Comparison of ENCODE assay signal across 15 mouse cellular contexts in the genomic region with DNA sequence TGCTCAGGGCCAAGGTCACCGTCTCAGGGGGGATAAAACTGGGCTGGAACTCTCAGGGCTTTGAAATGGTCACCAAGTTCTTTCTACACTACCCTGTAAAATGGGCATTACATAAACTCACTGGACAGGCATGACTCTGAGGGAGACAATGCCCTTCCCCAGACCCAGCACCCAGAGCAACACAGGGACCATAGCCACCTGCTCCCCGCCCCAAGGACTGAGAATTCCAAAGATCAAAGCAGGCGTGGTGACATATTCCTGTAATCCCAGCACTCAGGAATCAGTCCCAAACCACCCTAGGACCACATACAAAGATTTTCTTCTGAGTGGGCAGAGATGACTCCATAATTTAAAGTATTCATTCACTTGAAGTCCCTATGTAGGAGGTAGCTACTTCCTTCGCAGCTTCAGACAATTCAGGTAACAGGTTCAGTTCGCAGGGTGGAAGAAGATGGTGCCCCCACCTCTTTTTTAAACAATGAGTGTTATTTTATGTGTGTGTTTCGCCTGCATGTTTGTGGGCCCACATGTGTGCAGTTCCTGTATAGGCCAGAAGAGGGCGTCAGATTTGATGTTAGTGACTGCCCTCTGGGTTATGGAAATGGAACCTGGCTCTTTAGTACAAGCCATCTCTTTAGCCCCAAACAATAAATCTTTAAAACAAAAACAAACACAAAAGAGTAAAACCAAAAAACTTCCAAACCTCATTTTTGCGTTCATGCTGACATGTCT. TPM values are rescaled to one million over a fixed set of nuclear protein-coding genes. Genes with fewer than 3 reads are reported as not detected.
A peak's percentile ranks its signal among the peaks of the same experiment; 100 is the strongest.
DNase-seq lines count a peak whose midpoint lies in the region; ATAC-seq and TF ChIP-seq lines count a peak whose summit lies in the region.
"Had no signal": no experiment of that assay in that cellular context is flagged by ENCODE, and none has a peak within 500 bp of the region (broad histone marks: within the 10 kb centered on the region; RNA-seq: fewer than 3 reads in every experiment).

No protein-coding gene starts in this region.

- TF ChIP-seq EP300 in heart, postnatal 0 days (IDR thresholded peaks at IDR 0.05; ENCODE audit: low read depth): no peak
- TF ChIP-seq EP300 in lung, postnatal 0 days (IDR thresholded peaks at IDR 0.05): no peak

- DNase-seq in CD4-positive, CD25-positive, alpha-beta regulatory T cell, adult 2 months (ENCODE audit: low read depth, low spot score): peak; percentile 38
- no peak for DNase-seq in heart, postnatal 0 days (ENCODE audit: low spot score)
- DNase-seq in heart, adult 9 months (ENCODE audit: low spot score in 2 of 2): no peak
- DNase-seq in lung, postnatal 0 days (ENCODE audit: low spot score): no peak
- DNase-seq in lung, postnatal 25 days (ENCODE audit: low spot score): no peak
- peak; percentile 52 for DNase-seq in induced T-regulatory cell, adult 2 months (ENCODE audit: low read depth)
- DNase-seq: kidney, postnatal 4 days; lung, adult 18-20 months; thymus, postnatal 25 days had no signal

- H3K9me3 ChIP-seq in heart, postnatal 0 days (replicated peaks; ENCODE audit: control insufficient read depth, low read length): no peaks in the 10 kb centered on the region
- H3K9me3 ChIP-seq in lung, postnatal 0 days (ENCODE audit: low read length): no peaks in the 10 kb centered on the region
- H3K9me3 ChIP-seq: embryonic facial prominence, embryonic 13.5 days; hindbrain, embryonic 15.5 days had no signal

- H3K27ac ChIP-seq in heart, postnatal 0 days (ENCODE audit: low read depth): peak overlapping the region; percentile 96
- H3K27ac ChIP-seq in lung, postnatal 0 days (ENCODE audit: low read length): peak overlapping the region; percentile 83
- H3K27ac ChIP-seq: embryonic facial prominence, embryonic 13.5 days; hindbrain, embryonic 15.5 days had no signal

- peaks cover 37% of the 10 kb centered on the region for H3K4me1 ChIP-seq in heart, postnatal 0 days (ENCODE audit: control insufficient read depth, insufficient read depth)
- peaks cover 17% of the 10 kb centered on the region; the same call in 1 of the 2 replicates for H3K4me1 ChIP-seq in lung, postnatal 0 days (ENCODE audit: insufficient read depth, low read depth, low read length)
- H3K4me1 ChIP-seq: embryonic facial prominence, embryonic 13.5 days had no signal

- H3K4me3 ChIP-seq in heart, postnatal 0 days (ENCODE audit: low read depth, low read length): no peak overlapping the region
- H3K4me3 ChIP-seq in lung, postnatal 0 days (ENCODE audit: low read depth, low read length): no peak overlapping the region
- H3K4me3 ChIP-seq: embryonic facial prominence, embryonic 13.5 days; hindbrain, embryonic 15.5 days had no signal

- WGBS in heart, postnatal 0 days: 86% methylated on average over 8 of the region's 8 CpGs
- WGBS in lung, postnatal 0 days: 92% methylated on average over 8 of the region's 8 CpGs

- no peak overlapping the region for H3K4me2 ChIP-seq in heart, postnatal 0 days (ENCODE audit: low read depth, low read length)
- H3K4me2 ChIP-seq in lung, postnatal 0 days (replicated peaks; ENCODE audit: low read depth, low read length): no peak overlapping the region
- H3K4me2 ChIP-seq: embryonic facial prominence, embryonic 13.5 days; hindbrain, embryonic 15.5 days had no signal

- H3K36me3 ChIP-seq in heart, postnatal 0 days (replicated peaks; ENCODE audit: control insufficient read depth, insufficient read depth, low read length): peaks cover 40% of the 10 kb centered on the region
- H3K36me3 ChIP-seq in lung, postnatal 0 days (ENCODE audit: insufficient read depth, low read length): peaks cover 12% of the 10 kb centered on the region; the same call in 1 of the 2 replicates

- H3K9ac ChIP-seq in heart, postnatal 0 days (replicated peaks; ENCODE audit: low read depth, low read length): no peak overlapping the region
- no peak overlapping the region for H3K9ac ChIP-seq in lung, postnatal 0 days (replicated peaks; ENCODE audit: low read depth)
- H3K9ac ChIP-seq: embryonic facial prominence, embryonic 13.5 days; hindbrain, embryonic 15.5 days had no signal

- no peak for ATAC-seq in CD4-positive, CD25-positive, alpha-beta regulatory T cell, adult 4 months
- ATAC-seq in heart, postnatal 0 days (ENCODE audit: insufficient read depth, low read depth): no peak
- ATAC-seq in lung, postnatal 0 days: no peak
- ATAC-seq in frontal cortex, adult (ENCODE audit: low TSS enrichment): no peak
- ATAC-seq: forebrain, embryonic 14.5 days; Patski had no signal

- TF ChIP-seq CTCF in heart, postnatal 0 days (IDR thresholded peaks at IDR 0.05; ENCODE audit: low read depth): peak; percentile 34; the same call in 1 of the 2 replicates
- peak; percentile 58 for TF ChIP-seq CTCF in lung, postnatal 0 days (IDR thresholded peaks at IDR 0.05)

- H3K27me3 ChIP-seq in heart, postnatal 0 days (ENCODE audit: control insufficient read depth, insufficient read depth, low read length): no peaks in the 10 kb centered on the region
- no peaks in the 10 kb centered on the region for H3K27me3 ChIP-seq in lung, postnatal 0 days (replicated peaks; ENCODE audit: insufficient read depth, low read length)
- H3K27me3 ChIP-seq: embryonic facial prominence, embryonic 13.5 days; hindbrain, embryonic 15.5 days; Patski had no signal

RNA-seq across cellular contexts. Expression of a gene that starts 16.9 kb away (rescaled TPM):
- polyA plus RNA-seq in CD4-positive, CD25-positive, alpha-beta regulatory T cell, adult 4 months (2017; shearing (Covaris generic)): 10 to 100 TPM; 29.6 to 47.8 TPM
- 47.3 and 67.2 TPM in 2 replicates for total RNA-seq in heart, postnatal 0 days (2014; rRNA removed; ENCODE audit: low replicate concordance)
- 137 and 149 TPM in 2 replicates for polyA plus RNA-seq in heart, postnatal 0 days (2015; fragmentation: Nextera tagmentation; extraction: Ambion mirVana)
- 75.5 and 87.5 TPM in 2 replicates for polyA plus RNA-seq in lung, postnatal 0 days (2015; fragmentation: Nextera tagmentation; extraction: Ambion mirVana)

RNA-seq across cellular contexts. Expression of a gene that starts 29.8 kb away (rescaled TPM):
- polyA plus RNA-seq in CD4-positive, CD25-positive, alpha-beta regulatory T cell, adult 4 months (2017; shearing (Covaris generic)): 1 to 10 TPM in 1 of 2 experiments, not detected in 1; 1.3 TPM
- total RNA-seq in heart, postnatal 0 days (2014; rRNA removed; ENCODE audit: low replicate concordance): 1,178 and 1,316 TPM in 2 replicates
- 974 and 1,039 TPM in 2 replicates for polyA plus RNA-seq in heart, postnatal 0 days (2015; fragmentation: Nextera tagmentation; extraction: Ambion mirVana)
- polyA plus RNA-seq in lung, postnatal 0 days (2015; fragmentation: Nextera tagmentation; extraction: Ambion mirVana): 198 and 248 TPM in 2 replicates

RNA-seq across cellular contexts. Expression of a gene that starts 56.8 kb away (rescaled TPM):
- 1 to 10 TPM; 1.3 to 2.3 TPM for polyA plus RNA-seq in CD4-positive, CD25-positive, alpha-beta regulatory T cell, adult 4 months (2017; shearing (Covaris generic))
- total RNA-seq in heart, postnatal 0 days (2014; rRNA removed; ENCODE audit: low replicate concordance): 1.3 and 3.6 TPM in 2 replicates
- 0.55 and 0.56 TPM in 2 replicates for polyA plus RNA-seq in heart, postnatal 0 days (2015; fragmentation: Nextera tagmentation; extraction: Ambion mirVana)
- polyA plus RNA-seq in lung, postnatal 0 days (2015; fragmentation: Nextera tagmentation; extraction: Ambion mirVana): 1.8 and 2.5 TPM in 2 replicates

Comparison
In these comparisons a context has a peak if more than half of its experiments do, and no peak if none do; other contexts are left out.
1. DNase-seq: peak in CD4-positive, CD25-positive, alpha-beta regulatory T cell, adult 2 months (single experiment) and induced T-regulatory cell, adult 2 months (single experiment); none in heart, postnatal 0 days (single experiment), heart, adult 9 months (0 of 2), lung, postnatal 0 days (single experiment) and lung, postnatal 25 days (single experiment).
2. RNA of a gene that starts 29.8 kb away (polyA plus RNA-seq): 974 to 1,039 TPM in heart, postnatal 0 days and 198 to 248 TPM in lung, postnatal 0 days; 1.3 TPM in CD4-positive, CD25-positive, alpha-beta regulatory T cell, adult 4 months; every median in the first group is over 10 times any median in the second.